Mouse (Mus musculus) limb, embryonic 15.5 days (tissue): ENCODE measurements around the gene Nxnl1. TPM values are rescaled to one million over a fixed set of nuclear protein-coding genes. Genes with fewer than 3 reads are reported as not detected.
"Not testable (repeated sequence)": the region's sequence is repeated elsewhere in the genome, so short reads cannot be mapped to it uniquely, and the experiment has no call there.

Source experiments
- ATAC-seq: fragments of 200-750 bp; cut with Nextera tagmentation; 2 replicates; pipeline ENCODE4 v1.8.0; 2017; ENCODE audit warnings: low read depth, moderate TSS enrichment; ENCODE audit not compliant: insufficient number of reproducible peaks, low FRiP score, low TSS enrichment
- H3K27ac ChIP-seq: fragments of 300-500 bp; sonication (generic); 2 replicates; pipeline ENCODE4 v1.5.1; 2015; ENCODE audit warnings: moderate library complexity, mild to moderate bottlenecking, inconsistent platforms
- H3K27me3 ChIP-seq: fragments of 300-500 bp; sonication (generic); 2 replicates; pipeline ENCODE4 v1.6.1; 2015; ENCODE audit warnings: inconsistent platforms
- H3K36me3 ChIP-seq: fragments of 300-500 bp; sonication (generic); 2 replicates; pipeline ENCODE4 v1.6.1; 2015; ENCODE audit warnings: inconsistent platforms
- H3K4me1 ChIP-seq: fragments of 300-500 bp; sonication (generic); 2 replicates; pipeline ENCODE4 v1.6.1; 2015; ENCODE audit warnings: inconsistent platforms
- H3K4me2 ChIP-seq: fragments of 300-500 bp; sonication (generic); 2 replicates; pipeline ENCODE4 v1.6.1; 2015; ENCODE audit warnings: mild to moderate bottlenecking, inconsistent platforms
- H3K4me3 ChIP-seq: fragments of 300-500 bp; sonication (generic); 2 replicates; pipeline ENCODE4 v1.5.1; 2015; ENCODE audit warnings: mild to moderate bottlenecking, inconsistent platforms
- H3K9ac ChIP-seq: fragments of 300-500 bp; sonication (generic); 2 replicates; pipeline ENCODE4 v1.6.1; 2015; ENCODE audit warnings: inconsistent platforms
- H3K9me3 ChIP-seq: fragments of 300-500 bp; sonication (generic); 2 replicates; pipeline ENCODE4 v1.6.1; 2016; ENCODE audit warnings: inconsistent platforms
- WGBS: fragments of 180-500 bp; shearing (Covaris S2); methylation state at CpG from one replicate; pipeline ENCODE4 v1.1.7; 2015; 5-methylcytosine and 5-hydroxymethylcytosine counted together
- polyA plus RNA-seq: library from polyadenylated mRNA; unstranded; fragments of >200 nt; fragmentation: Nextera tagmentation; extraction: Ambion mirVana; gene quantifications from 2 replicates; pipeline ENCODE4 v1.2.1, GENCODE M21; 2015

Nxnl1 gene
- polyA plus RNA-seq, 1 experiment from 2014 or later, result 0.14 TPM

DNA sequence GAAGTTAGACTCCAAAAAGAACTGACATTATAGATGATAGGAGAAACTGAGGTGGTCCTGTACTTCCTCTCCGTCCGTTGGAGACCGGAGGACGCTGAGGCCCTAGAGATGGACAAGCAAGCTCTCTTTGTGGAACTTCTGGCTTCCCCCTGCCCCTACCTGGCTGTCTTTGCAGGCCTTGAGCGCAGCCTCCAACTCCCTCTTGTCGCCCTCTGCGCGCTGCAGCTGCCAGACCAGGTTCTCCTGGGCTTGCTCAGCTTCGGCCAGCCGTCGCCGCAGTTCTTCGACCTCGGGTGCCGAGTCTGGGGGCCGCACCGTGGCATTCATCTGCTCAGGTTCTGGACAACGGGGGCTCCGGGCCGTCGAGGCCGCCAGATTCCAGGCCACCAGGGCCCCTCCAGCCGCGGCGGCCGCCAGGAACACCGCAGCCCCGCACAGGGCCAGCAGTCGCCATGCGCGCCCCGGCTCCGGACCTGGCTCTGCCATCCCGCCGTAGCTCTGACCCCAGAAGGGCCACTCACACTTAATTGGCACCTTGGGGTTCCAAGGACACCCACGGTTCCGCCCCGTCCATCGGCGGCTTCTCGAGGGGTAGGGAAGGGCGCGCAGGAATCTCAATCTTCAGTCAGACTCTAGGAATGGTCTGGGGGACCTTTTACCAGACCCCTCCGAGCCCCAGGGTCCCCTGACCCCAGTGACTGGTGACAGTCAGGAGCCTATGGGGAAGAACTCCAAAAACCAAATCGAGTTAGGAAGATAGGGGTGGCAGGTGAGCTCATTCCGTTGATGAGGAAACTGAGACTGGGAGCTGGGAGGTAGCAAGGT lies 41.0 kb downstream of the Nxnl1 start, which contains the start of gene Ccdc194:
Gene Ccdc194, minus strand, starts transcription at position 486 of the 825 bp plus-strand sequence.
- H3K4me1 ChIP-seq, result peaks cover 29% of the 10 kb centered on the region
- H3K9me3 ChIP-seq, result no peaks in the 10 kb centered on the region
- H3K4me2 ChIP-seq, result 0 out of 2 replicates have a peak within 1 kb of the TSS, but pooled peaks have one; percentile 17
- ATAC-seq, result no peak
- no peaks in the 10 kb centered on the region for H3K36me3 ChIP-seq
- no peak within 1 kb of the TSS for H3K27ac ChIP-seq
- H3K27me3 ChIP-seq, result peaks cover 43% of the 10 kb centered on the region
- no peak within 1 kb of the TSS for H3K4me3 ChIP-seq
- WGBS, result 13% methylated on average over 46 of the region's 46 CpGs
- no peak within 1 kb of the TSS for H3K9ac ChIP-seq

- 2% methylated on average over 17 of the region's 17 CpGs for WGBS
- no peak overlapping the region for H3K9ac ChIP-seq
- H3K9me3 ChIP-seq, result no peaks in the 10 kb centered on the region
- H3K36me3 ChIP-seq, result no peaks in the 10 kb centered on the region
- H3K27me3 ChIP-seq, result peaks cover 38% of the 10 kb centered on the region
- peak overlapping the region; percentile 4; the same call in 1 of the 2 replicates for H3K4me3 ChIP-seq
- peak; percentile 78 for ATAC-seq
- H3K4me2 ChIP-seq, result peak overlapping the region; percentile 34
- peaks cover 20% of the 10 kb centered on the region for H3K4me1 ChIP-seq
- no peak overlapping the region for H3K27ac ChIP-seq
Observed at GRCm38 (mm10) chr8:71521634-71522033, 44.8 kb downstream of the Nxnl1 start.

GRCm38 (mm10) chr8:71519037-71519825 lies 47.2 kb downstream of the Nxnl1 start:
- not testable (repeated sequence) for H3K9ac ChIP-seq, H3K9me3 ChIP-seq, H3K36me3 ChIP-seq, H3K27ac ChIP-seq, H3K4me3 ChIP-seq, H3K4me2 ChIP-seq, H3K4me1 ChIP-seq, ATAC-seq
- WGBS, result 41% methylated on average over 10 of the region's 10 CpGs
- peaks cover 16% of the 10 kb centered on the region for H3K27me3 ChIP-seq

GRCm38 (mm10) chr8:71516786-71517185 lies 49.6 kb downstream of the Nxnl1 start:
- no peak overlapping the region for H3K4me3 ChIP-seq
- no peaks in the 10 kb centered on the region for H3K9me3 ChIP-seq
- peaks cover 6% of the 10 kb centered on the region for H3K4me1 ChIP-seq
- H3K9ac ChIP-seq, result no peak overlapping the region
- no peaks in the 10 kb centered on the region for H3K36me3 ChIP-seq
- H3K27me3 ChIP-seq, result peaks cover 4% of the 10 kb centered on the region
- WGBS, result 16% methylated on average over 6 of the region's 6 CpGs
- H3K4me2 ChIP-seq, result no peak overlapping the region
- no peak for ATAC-seq
- H3K27ac ChIP-seq, result no peak overlapping the region

GRCm38 (mm10) chr8:71515043-71515442 lies 51.4 kb downstream of the Nxnl1 start:
- Histone ChIP-seq H3K9ac (no peak overlapping the region), H3K27ac (no peak overlapping the region), H3K9me3 (no peaks in the 10 kb centered on the region), H3K4me2 (no peak overlapping the region), H3K36me3 (no peaks in the 10 kb centered on the region), H3K4me3 (no peak overlapping the region), H3K4me1 (no peaks in the 10 kb centered on the region), H3K27me3 (peaks cover 19% of the 10 kb centered on the region)
- ATAC-seq, result no peak
- 69% methylated on average over 5 of the region's 5 CpGs for WGBS

DNA sequence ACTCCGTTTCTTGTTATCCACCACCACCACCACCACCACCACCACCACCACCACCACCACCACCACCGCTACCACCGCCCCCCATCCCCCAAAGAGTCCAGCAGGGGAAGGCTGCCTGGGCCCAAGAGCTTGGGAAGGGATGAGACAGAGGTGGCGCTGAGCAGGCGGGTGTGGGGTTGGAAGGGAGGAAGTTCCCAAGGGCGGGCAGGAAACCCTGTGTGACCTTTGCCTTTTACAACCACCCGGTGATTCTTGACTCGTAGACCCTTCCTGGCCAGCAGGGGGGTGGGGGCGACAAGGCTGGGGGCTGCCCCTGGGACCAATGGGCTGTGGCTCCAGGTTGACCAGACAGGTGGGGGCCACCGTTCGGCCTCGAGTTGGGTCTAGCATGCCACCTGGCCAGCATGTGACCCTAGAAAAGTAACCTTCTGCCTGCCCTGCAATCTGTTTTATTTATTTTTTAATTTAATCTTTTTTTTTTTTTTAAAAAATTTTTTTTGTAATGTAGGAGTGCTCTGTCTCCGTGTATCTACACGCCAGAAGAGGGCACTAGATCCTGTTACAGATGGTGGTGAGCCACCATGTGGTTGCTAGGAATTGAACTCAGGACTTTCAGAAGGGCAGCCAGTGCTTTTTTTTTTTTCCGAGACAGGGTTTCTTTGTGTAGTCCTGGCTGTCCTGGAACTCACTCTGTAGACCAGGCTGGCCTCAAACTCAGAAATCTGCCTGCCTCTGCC lies 53.2 kb downstream of the Nxnl1 start:
- no peak overlapping the region for H3K27ac ChIP-seq
- no peak for ATAC-seq
- 64% methylated on average over 15 of the region's 15 CpGs for WGBS

GRCm38 (mm10) chr8:71511644-71512043 lies 54.8 kb downstream of the Nxnl1 start, which contains the start of gene Plvap:
Gene Plvap (minus strand): TSS chr8:71511752.
- H3K27ac ChIP-seq, result no peak within 1 kb of the TSS
- no peak within 1 kb of the TSS for H3K9ac ChIP-seq
- 49% methylated on average over 14 of the region's 14 CpGs for WGBS
- ATAC-seq, result no peak
- H3K36me3 ChIP-seq, result no peaks in the 10 kb centered on the region
- peak within 1 kb of the TSS; percentile 10; the same call in 1 of the 2 replicates for H3K4me3 ChIP-seq
- H3K4me2 ChIP-seq, result no peak within 1 kb of the TSS
- H3K9me3 ChIP-seq, result no peaks in the 10 kb centered on the region
- peaks cover 14% of the 10 kb centered on the region for H3K4me1 ChIP-seq
- H3K27me3 ChIP-seq, result peaks cover 49% of the 10 kb centered on the region

More for the DNA sequence above, 53.2 kb downstream of the Nxnl1 start:
- H3K36me3 ChIP-seq, result no peaks in the 10 kb centered on the region
- H3K27me3 ChIP-seq, result peaks cover 33% of the 10 kb centered on the region
- H3K4me1 ChIP-seq, result peaks cover 3% of the 10 kb centered on the region
- H3K4me2 ChIP-seq, result no peak overlapping the region
- no peak overlapping the region for H3K9ac ChIP-seq
- no peaks in the 10 kb centered on the region for H3K9me3 ChIP-seq
- H3K4me3 ChIP-seq, result no peak overlapping the region

Other genes with a start within 250 kb of the Nxnl1 start
- gene Use1, start 199.8 kb downstream of the Nxnl1 start, polyA plus RNA-seq, result 104 and 105 TPM in 2 replicates
- gene Ocel1, start 195.3 kb downstream of the Nxnl1 start, polyA plus RNA-seq, result 5.7 and 7.0 TPM in 2 replicates
- 40.4 and 42.9 TPM in 2 replicates for gene Nr2f6, start 184.6 kb downstream of the Nxnl1 start, polyA plus RNA-seq
- gene Ushbp1, start 170.8 kb downstream of the Nxnl1 start, polyA plus RNA-seq, result 10.3 and 13.4 TPM in 2 replicates
- 84.9 and 90.7 TPM in 2 replicates for gene Babam1, start 169.7 kb downstream of the Nxnl1 start, polyA plus RNA-seq
- 30.2 and 30.6 TPM in 2 replicates for gene Ankle1, start 160.6 kb downstream of the Nxnl1 start, polyA plus RNA-seq
- 65.7 and 67.2 TPM in 2 replicates for gene Abhd8, start 102.9 kb downstream of the Nxnl1 start, polyA plus RNA-seq
- gene Mrpl34, start 101.6 kb downstream of the Nxnl1 start, polyA plus RNA-seq, result 100 and 122 TPM in 2 replicates
- 98.4 and 107 TPM in 2 replicates for gene Dda1, start 97.4 kb downstream of the Nxnl1 start, polyA plus RNA-seq
- gene Ano8, start 80.6 kb downstream of the Nxnl1 start, polyA plus RNA-seq, result 1.3 and 1.4 TPM in 2 replicates
- gene Gtpbp3, start 78.5 kb downstream of the Nxnl1 start, polyA plus RNA-seq, result 16.5 and 19.2 TPM in 2 replicates
- gene Plvap, start 54.8 kb downstream of the Nxnl1 start, polyA plus RNA-seq, result 56.9 and 66.3 TPM in 2 replicates
- gene Ccdc194, start 40.9 kb downstream of the Nxnl1 start, polyA plus RNA-seq, result 1.5 and 1.8 TPM in 2 replicates
- gene Bst2, start 29.1 kb downstream of the Nxnl1 start, polyA plus RNA-seq, result 33.6 and 36.4 TPM in 2 replicates
- gene Mvb12a, start 23.7 kb downstream of the Nxnl1 start, polyA plus RNA-seq, result 95.7 and 102 TPM in 2 replicates
- gene Tmem221, start 7.7 kb downstream of the Nxnl1 start, polyA plus RNA-seq, result 0.74 and 0.84 TPM in 2 replicates
- gene Slc27a1, start 2.3 kb upstream of the Nxnl1 start, polyA plus RNA-seq, result 44.5 and 45.3 TPM in 2 replicates
- 200 and 202 TPM in 2 replicates for gene Pgls, start 25.6 kb upstream of the Nxnl1 start, polyA plus RNA-seq
- 5.0 and 5.9 TPM in 2 replicates for gene Fam129c, start 31.0 kb upstream of the Nxnl1 start, polyA plus RNA-seq
- 105 and 108 TPM in 2 replicates for gene Colgalt1, start 44.4 kb upstream of the Nxnl1 start, polyA plus RNA-seq
- gene Unc13a, start 105.2 kb upstream of the Nxnl1 start, polyA plus RNA-seq, result 0.69 and 0.76 TPM in 2 replicates
- 5.3 and 6.4 TPM in 2 replicates for gene Jak3, start 109.7 kb upstream of the Nxnl1 start, polyA plus RNA-seq
- gene Insl3, start 122.6 kb upstream of the Nxnl1 start, polyA plus RNA-seq, result 0.63 and 0.96 TPM in 2 replicates
- gene B3gnt3, start 135.2 kb upstream of the Nxnl1 start, polyA plus RNA-seq, result 1.7 and 2.6 TPM in 2 replicates
- gene Fcho1, start 159.1 kb upstream of the Nxnl1 start, polyA plus RNA-seq, result 7.7 and 8.9 TPM in 2 replicates